Mouse (Mus musculus) liver (tissue): Measurements from ENCODE around the gene Slc37a1.
"Not testable (repeated sequence)": the region's sequence is repeated elsewhere in the genome, so short reads cannot be mapped to it uniquely, and the experiment has no call there.

Source experiments
- DNase-seq: peaks from one replicate; pipeline ENCODE4 v3.0.0-alpha.2; 2020; ENCODE audit warnings: mixed read lengths

Slc37a1 gene

DNA sequence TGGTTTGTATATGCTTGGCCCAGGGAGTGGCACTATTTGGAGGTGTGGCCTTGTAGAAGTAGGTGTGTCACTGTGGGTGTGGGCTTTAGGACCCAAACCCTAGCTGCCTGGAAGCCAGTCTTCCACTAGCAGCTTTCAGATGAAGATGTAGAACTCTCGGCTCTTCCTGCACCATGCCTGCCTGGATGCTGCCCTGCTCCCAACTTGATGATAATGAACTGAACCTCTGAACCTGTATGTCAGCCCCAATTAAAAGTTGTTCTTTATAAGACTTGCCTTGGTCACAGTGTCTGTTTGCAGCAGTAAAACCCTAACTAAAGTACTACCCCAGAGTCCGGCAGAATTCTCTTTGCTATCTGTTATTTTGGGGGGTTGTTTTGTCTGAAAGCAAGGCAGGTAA lies 16.8 kb upstream of the Slc37a1 start:
- DNase-seq = no peak

DNA sequence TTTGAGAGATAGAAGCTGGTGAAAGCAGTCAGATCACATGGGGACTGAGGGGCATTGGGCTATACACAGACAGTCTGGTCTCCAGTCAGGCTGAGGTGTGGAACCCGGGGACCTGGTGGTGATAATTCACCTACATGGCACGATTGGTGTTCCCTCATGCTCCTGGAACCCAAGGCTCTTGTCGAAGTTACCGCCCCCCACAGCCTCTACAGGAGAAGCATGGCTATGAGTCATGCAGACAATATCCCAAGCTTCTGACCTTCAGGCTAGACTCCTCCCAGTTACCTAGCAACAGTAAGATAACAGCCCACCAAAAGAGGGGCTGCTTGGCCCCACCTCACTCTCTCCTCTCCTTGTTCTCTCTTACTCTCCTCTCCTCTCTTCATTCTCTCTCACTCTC lies 16.3 kb upstream of the Slc37a1 start:
- DNase-seq = no peak

DNA sequence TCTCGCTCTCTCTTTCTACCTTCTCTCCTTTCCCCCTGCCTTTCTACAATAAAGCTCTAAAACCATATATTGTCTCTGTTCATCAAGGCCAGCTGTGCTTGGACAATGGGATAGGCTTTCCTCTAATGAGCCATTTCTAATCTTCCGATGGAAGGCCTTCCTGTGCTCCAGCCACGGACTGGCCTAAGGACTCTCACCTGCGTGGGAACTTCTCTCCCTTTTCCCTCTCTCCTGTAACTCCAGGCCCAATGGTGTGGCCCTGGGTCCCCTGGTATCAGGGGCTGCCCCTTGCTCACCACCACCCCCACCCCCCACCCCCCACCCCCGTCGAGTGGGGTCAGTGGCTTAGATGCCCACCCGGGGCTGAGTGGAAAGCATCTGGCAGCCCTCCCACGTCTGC lies 15.9 kb upstream of the Slc37a1 start:
- DNase-seq = not testable (repeated sequence)

DNA sequence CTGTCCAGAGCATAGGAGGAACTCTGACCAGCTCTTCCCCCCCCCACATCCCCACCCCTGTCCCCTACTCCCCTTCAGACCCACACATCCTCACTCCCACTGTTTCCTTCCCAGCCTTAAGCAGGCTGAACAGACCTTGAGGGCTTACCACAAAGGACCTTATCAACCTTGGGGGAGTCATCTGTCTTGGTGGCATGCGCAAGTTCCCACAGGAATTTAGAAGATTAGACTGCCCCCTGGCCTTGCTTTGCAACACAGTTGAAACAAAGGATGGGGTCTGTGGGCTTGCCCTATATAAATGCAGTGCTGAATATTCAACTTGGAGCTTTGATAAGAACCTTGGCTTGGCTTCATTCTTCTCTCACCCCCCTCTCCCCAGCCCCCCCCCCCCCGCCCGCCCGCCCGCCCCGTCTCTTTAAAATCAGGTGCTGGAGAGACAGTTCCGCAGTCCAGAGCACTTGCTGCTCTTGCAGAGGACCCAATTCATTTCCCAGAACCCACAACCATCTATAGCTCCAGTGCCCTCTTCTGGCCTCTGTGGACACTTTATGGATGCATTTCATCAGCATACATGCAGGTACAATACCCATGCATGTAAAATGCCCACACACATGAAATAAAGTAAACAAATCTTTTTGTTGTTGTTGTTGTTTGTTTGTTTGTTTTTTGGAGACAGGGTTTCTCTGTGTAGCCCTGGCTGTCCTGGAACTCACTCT lies 15.3 kb upstream of the Slc37a1 start:
- DNase-seq = no peak

DNA sequence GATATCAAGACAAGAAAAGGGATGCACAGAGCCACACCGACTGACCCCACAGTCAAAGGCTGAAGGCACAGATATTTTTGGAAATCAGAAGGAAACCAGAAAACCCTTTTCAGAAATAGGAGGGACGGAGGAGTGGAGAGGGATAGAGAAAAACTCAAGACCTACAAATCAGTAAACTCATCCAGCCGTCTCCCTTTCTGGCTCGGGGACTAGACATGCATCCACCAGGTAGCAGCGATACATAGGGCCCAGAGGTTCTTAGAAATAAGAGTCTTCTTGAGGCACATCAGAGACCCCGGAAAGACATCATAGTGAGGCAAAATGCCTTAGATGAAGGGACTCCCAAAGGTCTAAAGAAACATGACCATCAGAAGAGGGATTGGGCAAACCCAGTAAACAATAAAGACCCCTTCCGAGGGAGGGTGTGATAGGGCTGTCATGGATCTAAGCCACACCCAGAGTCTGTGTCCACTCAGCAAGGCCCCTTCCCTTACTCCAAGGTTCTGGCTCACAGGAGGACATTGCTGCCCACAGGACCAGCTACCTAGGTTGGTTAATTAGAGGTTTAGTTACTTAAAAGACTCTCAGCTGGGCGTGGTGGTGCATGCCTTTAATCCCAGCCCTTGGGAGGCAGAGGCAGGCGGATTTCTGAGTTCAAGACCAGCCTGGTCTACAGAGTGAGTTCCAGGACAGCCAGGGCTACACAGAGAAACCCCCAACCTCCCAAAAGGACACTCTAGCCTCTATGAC lies 14.0 kb upstream of the Slc37a1 start:
- no peak for DNase-seq

DNA sequence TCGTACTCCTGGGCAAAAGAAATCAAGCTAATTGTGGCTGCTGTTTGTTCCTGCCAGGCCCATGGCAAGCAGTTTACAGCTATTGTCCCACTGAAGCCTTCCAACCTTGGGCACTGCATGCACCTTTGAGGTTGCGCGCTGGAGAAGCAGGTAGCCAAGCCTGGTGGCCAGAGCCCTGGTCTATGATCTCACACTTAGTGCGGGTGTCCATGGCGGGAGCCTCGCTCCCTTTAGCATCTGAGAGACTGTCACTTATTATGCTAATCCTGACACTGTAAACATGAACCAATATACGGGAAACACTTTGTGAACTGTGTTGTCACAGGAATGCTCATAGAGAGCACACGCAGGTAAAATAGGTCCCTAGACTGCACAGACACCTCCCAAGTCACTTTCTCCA lies 13.0 kb upstream of the Slc37a1 start:
- no peak for DNase-seq

DNA sequence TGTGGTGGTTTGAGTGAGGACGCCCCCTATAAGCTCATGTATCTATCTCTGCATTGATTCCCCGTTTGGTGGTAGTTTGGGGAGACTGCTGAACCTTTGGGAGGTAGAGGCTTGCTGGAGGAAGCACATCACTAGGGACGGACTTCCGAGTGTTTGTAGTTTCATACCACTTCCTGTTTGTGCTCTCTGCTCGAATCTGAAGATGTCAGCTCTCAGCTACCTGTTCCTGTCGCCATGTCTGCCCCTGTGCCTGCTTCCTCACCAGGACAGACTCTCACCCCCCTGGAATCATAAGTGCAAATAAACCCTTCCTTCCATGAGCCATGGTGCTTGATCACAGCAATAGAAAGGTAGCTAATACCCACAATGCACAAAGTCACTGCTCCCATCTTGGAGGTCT lies 11.4 kb upstream of the Slc37a1 start:
- DNase-seq = no peak

DNA sequence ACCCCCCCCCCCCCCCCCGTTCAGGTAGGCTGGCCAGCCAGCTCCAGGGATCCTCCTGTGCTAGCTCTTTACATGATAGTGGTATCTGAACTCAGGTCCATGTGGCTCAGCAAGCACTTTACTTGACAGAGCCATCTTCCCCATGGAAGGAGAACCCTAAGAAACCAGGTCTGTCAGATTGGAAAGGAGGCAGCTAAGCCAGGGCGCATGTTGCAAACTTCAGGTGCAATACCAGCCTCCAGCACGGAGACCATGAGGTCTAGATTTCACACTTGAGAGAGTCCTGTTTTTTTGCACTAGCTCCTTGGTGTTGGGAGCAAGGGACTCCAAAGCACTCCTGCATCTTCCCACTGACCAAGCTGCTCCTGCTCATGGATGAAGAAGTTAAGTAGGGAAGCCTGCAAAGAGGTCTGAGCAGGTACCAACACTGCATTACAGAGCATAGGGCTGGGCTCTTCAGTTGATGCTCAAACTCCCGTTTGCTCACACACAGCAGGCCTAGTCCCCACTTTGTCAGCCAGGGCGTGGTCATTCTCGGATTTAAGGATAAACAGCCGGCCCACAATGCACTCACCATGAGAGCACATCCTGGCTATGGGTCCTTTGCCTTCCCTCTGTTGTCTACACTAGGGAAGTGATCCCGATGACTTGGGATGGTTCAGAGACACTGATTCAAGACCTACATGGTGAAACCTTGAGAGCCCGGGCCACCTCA lies 10.2 kb upstream of the Slc37a1 start:
- DNase-seq = no peak

DNA sequence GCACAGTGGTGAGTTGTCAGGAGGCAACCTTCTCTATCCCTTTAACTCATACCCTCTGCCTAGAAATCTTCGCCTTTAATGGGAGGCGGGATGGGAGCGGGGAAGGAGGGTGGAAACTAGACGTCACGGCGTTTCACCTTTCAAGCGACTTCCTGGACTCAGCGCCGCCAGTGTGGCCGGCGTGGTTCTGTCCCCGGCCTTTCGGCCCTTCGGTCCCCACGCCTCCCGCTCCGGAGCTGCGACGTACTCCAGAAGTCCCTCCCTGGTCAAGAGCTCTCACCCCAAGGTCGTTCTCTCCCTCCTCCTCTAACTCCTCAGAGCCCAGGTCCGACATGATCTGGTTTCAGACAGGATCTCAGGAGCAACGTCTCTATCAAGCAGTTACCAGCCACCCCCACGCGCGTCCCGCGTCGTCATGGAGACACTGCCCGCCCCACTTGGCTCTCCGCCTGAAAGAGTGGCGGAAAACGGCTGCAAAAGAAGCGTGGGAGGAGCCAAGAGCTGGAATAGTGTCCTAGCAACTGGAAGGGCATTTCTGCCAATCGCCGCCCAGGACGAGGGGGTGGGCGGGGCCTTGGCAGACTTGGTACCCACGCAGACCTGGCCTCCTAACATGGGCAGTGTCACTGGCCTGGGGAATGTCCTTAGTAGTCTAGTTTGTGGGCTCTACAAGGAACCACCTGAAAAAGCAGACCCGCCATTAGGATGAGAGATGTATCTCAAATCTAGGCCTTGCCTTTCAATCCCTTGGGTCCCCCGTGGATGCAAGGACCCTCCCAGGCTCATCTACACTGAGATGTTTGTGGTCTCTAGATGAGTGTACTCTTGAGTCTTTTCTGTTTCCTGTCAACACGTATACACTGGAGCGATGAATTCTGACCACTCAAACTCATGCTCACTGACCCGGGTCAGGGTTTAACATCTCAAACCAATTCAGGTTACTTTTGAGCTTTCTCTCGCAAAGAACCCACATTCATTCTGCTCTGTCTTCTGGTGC lies 9.4 kb upstream of the Slc37a1 start, which contains the start of gene Rsph1:
TSS of gene Rsph1 (minus strand) at position 462 of the 997 bp plus-strand sequence.
- DNase-seq = peak; percentile 79

DNA sequence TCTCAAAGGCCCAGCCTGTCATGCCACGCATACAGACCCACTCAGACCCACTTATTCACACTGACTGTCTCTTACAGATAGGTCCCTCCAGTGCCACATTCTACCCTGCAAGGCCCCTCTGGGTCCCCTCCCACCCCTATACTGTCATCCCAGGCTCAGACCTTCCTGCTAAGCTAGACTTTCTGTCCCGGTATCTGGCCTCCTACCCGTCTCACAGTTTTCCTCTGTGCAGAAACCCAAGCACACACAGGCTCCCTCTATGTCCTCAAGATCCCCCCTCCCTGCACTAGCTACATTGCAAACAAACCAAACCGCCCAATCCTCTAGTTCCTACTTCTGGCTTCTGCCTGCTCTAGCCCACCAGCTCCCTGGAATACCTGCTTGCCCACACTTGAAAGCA lies 8.7 kb upstream of the Slc37a1 start:
- no peak for DNase-seq

DNA sequence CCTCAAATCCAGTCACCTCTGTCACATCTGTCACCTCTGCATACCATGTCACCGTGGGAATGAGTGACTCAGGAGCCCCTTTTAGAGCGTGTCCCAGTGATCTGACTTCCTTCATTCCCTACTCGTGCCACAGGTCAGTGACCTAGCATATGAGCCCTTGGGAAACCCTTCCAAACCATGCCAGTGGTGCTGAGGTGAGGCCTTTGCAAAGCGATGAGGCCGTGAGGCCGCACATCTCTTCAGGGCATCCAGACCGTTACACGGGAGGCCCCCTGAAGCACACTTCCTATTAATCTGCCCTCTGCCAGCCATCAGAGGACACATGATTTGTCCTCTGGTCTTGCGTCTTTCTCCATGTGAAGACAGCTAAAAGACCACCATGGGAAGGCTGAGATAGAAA lies 7.1 kb upstream of the Slc37a1 start:
- no peak for DNase-seq

DNA sequence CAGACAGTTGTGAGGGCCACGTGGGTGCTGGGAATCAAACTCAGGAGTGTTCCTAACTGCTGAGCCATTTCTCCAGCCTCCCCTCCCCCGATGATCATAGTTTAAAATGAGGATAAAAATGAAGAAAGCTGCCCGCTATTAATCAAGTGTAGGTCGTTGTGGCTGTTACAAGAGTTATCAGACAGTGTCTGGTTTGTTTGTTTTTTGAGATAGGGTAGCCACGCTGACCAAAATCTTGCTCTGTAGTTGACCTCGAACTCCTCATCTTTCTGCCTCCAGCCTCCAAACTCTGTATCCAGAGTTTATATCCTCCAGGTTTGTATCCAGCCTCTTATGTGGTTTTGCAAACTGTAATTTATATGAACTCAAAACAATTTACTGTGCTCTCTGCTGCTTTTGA lies 6.3 kb upstream of the Slc37a1 start:
- DNase-seq = no peak

DNA sequence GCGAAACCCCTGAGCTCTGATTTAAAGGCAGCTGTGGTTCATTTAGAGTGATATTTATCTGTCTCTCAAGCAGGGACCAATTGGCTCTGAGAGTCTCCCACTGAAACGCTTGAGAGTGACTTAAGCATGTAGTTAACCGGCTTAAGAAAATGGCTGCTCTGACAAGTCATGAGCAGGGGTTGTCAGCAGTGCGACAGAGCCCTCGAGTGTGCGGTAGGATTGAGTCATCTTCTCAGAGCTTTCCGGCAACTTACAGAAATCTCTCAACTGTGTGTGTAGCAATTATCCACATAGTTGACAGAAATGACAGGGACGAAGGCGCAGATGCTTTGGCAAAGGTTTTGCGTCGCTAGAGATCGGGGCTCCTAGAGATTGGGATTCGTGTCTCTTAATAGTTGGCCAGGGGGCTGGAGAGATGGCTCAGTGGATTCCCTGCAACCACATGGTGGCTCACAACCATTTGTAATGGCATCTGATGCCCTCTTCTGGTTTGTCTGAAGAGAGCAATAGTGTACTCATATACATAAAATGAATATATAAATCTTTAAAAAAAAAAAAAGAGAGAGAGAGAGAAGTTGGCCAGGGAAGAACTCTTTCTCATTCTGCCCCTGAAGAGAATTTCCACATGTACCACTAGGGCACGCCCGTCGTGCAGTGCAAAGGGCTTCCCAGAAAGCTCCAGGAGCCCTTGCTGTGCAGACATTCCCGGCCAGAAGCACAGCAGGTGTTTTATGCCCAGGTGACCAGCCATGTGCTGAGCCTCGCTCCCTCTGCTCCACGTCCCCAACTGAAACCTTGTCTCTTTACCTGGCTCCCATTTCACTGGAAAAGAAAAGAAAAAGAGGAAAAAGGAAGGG lies 4.5 kb upstream of the Slc37a1 start:
- no peak for DNase-seq

DNA sequence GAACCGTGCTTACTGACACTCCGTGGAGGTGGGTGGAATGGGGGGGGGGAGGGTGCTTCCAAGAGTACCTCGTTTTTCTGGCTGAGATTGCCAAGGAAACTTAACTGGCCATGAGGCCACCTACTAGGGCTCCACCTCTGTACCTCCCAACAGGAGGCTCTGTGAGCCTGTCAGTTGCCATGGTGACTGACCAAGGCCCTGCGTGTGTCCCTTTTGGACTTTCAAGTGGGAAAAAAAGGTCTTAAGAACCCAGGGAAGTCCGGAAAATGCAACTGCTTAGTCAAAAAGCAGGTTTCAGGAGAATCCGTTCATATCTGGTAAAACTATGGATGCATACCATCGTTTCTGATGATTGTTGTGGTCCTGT lies 3.9 kb upstream of the Slc37a1 start:
- no peak for DNase-seq

DNA sequence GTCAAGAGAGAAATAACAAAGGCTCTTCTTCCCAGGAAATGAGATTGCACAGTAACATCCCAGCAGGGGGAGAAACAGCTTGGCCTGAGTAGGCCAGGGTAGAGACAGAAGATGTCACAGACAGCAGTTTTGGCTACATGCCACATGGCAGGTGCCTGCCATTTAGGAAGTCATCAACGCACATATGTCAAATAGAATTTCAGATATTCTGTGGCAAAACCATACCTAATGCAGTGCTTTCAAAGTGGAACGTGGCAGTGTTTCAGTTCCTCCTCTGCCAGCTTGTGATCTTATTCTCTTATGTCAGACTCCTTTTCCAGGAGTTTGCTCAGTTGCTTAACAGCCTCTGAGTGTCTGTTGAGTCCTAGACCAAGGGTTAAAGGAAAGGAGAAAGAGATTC lies 725 bp upstream of the Slc37a1 start:
- no peak for DNase-seq

DNA sequence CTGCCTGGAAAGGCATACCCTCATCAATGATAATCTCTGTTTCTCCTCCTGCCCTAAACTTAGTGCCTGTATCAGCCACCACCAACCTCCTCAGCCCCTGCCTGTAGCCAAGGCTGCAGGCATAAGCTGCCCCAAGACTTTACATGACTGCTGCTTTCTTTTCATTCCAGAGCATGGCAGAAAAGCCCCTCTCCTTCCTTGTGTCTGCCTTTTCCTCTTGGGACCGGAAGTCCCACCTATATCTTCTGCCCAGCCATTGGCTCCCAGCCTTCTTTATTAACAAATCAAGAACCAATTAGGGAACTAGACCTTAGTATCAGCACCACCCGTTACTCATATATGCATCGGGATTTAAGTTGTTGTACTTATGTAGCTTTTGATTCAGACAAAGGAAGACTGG lies 624 bp downstream of the Slc37a1 start:
- DNase-seq = no peak

DNA sequence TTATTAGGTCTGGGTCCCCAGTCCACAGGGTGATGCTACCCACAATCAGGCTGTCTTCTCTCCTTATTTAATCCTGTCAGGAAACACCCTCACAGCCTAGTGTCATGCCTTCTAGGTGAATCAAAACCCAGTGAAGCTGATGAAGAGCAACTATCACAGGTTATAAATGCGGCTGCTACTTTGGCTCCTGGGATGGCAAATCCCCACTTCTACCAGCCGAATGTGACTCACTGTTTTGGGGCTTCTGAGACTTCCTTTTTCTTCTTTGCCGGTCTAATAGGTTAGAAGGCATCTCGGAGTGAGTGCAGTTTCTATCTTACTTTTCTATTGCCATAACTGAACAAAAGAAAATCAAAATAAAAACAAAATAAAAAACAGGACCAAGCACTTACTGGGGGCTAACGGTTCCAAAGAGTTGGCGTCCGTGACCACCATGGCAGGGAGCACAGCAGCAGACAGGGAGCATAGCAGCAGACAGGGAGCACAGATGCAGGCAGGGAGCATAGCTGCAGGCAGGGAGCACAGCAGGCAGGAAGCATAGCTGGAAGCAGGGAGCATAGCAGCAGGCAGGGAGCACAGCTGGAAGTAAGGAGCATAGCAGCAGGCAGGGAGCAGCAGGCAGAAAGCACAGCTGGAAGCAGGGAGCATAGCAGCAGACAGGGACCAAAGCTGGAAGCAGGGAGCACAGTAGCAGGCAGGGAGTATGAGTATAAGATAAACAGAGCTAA lies 2.6 kb downstream of the Slc37a1 start:
- DNase-seq = no peak

DNA sequence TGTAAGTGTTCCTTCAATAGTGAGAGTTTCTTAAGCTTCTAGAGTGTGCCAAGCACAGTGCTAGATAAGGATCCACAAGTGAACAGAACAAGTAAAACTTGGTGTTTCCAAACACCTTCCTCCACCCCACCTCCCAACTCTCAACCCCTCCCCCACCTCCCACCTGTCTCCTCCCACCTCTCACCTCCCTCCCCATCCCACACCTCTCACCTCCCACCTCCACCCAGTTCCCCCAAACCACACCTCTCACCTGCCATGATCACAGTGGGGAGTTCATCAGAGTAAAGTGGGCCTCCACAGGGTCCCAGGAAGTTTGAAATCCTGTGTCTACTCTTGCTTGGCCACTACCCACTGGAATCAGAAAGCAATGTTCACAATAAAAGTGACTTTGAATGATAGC lies 3.7 kb downstream of the Slc37a1 start:
- DNase-seq = no peak

DNA sequence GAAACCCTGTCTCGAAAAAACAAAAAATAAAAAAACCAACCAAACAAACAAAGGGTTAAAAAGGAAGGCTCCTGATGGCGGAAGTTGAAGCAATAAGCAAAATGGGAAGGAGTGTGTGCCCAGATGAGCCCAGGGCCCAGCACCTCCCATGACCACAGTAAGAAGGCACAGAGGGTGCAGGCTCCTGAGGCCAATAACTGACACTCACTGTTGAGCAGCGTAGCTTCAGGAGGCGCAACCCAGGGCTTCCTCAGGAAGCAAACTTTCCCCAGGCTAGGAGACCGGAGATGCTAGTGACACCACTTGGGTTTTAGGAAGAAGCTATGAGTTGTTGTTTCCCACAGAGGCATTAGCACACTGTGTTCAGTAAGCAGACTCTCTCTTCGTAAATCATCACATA lies 4.3 kb downstream of the Slc37a1 start:
- peak; percentile 26 for DNase-seq

DNA sequence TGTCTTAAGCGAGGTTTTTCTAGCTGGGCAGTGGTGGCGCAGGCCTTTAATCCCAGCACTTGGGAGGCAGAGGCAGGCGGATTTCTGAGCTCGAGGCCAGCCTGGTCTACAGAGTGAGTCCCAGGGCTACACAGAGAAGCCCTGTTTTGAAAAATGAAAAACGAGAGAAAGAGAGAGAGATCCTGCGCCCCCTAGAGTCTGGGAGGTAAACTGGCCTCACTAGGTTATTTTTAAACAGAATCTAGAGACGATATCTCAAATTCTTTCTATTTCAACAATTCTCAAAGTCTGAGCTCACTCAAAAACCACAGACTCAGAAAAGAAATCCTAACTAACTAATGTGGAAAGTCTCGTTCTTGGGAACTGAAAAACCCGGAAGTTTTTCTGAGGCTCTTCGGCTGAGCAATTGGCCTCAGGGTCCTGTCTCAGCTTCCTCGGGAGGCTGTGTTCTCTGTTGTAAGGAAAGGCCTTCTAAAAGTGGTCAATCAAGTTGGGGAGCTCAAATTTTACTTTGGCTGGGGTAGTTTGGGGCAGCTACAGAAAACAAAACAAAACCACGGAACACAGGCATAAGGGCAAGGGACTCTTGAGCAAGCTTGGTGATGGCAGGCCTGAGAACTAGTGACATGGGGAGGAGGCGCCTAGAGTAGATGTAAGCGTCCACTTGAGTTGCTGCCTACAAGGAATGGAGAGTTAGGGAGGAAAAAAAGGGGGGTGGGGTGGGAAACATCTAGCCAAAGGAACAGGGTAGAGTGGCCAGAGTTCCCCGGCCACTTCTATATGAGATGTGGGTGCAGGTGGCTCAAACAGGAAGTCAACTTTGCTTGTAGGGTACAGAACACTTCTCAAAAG lies 8.0 kb downstream of the Slc37a1 start:
- DNase-seq = no peak
